Mouse (Mus musculus): ENCODE data around the gene Arhgef1. TPM values are rescaled to one million over a fixed set of nuclear protein-coding genes. Genes with fewer than 3 reads are reported as not detected.

Arhgef1 gene
- 100 to 1,000 TPM in 1 of 2 experiments, 10 to 100 TPM in 1; 93.0 to 137 TPM for total RNA-seq (2021)
- long read RNA-seq, experiment 1, transcript Arhgef1-201 (29 exons, 3,212 nt) = major isoform, 30 of 125 reads
- long read RNA-seq, experiment 1, transcript Arhgef1-203 (29 exons, 3,214 nt) = minor isoform, 10 of 125 reads
- long read RNA-seq, experiment 1, transcript Arhgef1-204 (30 exons, 3,508 nt) = minor isoform, 7 of 125 reads
- long read RNA-seq, experiment 1, partial matches to known transcripts = 37 of 125 reads
- long read RNA-seq, experiment 1, other reads (novel, unspliced or antisense) = 39 of 125 reads
- long read RNA-seq, experiment 2, transcript Arhgef1-204 (30 exons, 3,508 nt) = minor isoform, 8 of 89 reads
- long read RNA-seq, experiment 2, transcript Arhgef1-201 (29 exons, 3,212 nt) = major isoform, 30 of 89 reads
- long read RNA-seq, experiment 2, transcript Arhgef1-203 (29 exons, 3,214 nt) = minor isoform, 8 of 89 reads
- long read RNA-seq, experiment 2, partial matches to known transcripts = 16 of 89 reads
- long read RNA-seq, experiment 2, other reads (novel, unspliced or antisense) = 27 of 89 reads

- DNase-seq = peak; percentile 79
Measured at GRCm38 (mm10) chr7:24902630-24903443, at the start of gene Arhgef1. Gene Arhgef1 (plus strand): TSS chr7:24902912.

GRCm38 (mm10) chr7:24853233-24853563 is 49.5 kb upstream of the Arhgef1 start:
- DNase-seq = no peak

DNA sequence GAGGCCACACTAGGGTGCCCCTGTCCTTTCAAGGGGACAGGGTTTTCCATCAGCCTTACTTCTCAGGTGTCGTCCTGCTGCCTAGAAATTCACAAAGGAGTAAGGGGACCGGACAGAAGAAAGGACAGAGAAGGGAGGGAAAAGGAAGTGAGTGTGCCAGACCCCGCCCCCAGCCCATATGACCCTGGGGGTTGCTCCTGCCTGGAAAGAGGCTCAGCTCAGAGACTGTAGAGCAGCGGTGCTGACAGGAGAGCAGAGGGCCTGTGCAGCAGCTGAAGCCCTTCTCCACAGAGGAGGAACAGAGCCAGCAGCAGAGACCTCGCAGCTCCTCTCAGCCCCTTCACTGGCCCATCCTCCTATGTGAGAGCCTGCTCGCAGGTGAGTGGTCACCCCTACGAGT is 49.0 kb upstream of the Arhgef1 start:
- no peak for DNase-seq

GRCm38 (mm10) chr7:24856460-24857120 is 46.1 kb upstream of the Arhgef1 start:
- DNase-seq = no peak

DNA sequence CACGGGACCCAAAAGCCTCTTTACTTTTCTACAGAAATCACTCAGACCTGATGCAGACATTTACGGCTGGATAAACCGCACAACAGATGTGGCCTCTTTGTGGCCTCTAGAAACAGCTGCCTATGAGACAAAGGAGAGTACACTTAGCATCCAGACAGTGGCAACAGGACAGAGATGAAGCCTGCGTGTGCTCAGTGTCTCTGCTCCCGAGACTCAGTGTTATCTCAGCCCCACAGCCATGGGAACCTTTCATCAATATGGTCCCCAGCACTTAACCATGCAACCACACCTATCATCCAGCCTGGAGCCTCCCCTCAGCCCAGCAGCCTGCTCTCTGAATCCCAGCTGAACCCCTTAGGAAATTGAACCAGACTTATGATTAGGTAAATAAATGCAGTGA is 43.5 kb upstream of the Arhgef1 start:
- no peak for DNase-seq

DNA sequence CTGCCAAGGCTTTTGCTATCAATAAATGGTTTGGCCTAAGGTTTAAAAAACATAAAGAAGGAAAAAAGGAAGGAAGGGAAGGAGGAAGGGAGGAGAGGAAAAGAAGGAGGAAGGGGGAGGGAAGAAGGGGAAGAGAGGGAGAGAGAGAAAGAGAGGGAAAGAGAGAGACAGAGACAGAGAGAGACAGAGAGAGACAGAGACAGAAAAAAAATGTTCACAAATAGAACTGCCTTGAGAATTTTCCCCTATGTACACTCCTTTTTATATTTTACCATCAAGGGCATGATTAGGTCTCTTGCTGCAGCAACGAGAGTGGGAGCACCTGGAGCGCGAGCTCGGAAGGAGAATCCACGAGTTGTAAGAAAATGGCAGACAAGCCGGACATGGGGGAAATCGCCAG is 40.8 kb upstream of the Arhgef1 start, which contains the start of gene Gm9844:
Gene Gm9844 (plus strand): TSS at position 301 of the 400 bp plus-strand sequence.
- DNase-seq = no peak

DNA sequence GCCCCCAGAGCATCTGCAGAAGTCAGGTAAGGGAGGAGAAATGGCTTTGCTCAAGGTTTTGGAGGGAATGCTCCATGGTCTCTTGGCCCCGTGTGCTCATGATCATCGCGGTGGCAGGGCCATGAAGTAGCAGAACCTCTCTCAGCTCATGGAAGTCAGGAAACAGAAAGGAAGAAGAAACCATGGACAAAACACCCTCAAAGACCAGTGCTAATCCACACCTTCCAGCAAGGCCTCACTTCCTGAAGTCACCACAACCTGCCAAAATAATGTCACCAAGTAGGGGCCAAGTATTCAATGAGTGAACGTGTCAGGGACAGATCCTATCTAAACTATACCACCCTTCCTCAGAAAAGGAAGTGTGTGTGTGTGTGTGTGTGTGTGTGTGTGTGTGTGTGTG is 39.9 kb upstream of the Arhgef1 start:
- DNase-seq = no peak

DNA sequence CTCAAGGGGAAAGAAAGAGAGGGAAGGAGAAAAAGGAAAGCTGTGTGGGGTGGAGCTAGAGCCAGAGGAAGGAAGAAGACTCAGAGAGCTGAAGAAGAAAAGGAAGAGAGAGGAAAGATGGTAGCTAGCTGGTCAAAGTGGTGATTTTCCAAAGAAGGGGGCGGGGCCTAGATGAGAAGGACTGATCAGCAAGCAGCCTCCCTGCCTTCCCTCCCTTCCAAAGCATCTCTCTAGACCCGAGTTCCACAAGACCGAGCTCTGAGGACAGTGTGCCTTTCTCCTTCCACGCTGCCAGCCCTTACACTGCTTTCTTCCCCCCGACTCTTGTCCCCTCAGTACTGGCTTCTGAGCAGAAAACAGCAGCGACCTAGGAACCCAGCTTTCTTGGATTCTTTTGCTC is 38.6 kb upstream of the Arhgef1 start:
- DNase-seq = no peak

DNA sequence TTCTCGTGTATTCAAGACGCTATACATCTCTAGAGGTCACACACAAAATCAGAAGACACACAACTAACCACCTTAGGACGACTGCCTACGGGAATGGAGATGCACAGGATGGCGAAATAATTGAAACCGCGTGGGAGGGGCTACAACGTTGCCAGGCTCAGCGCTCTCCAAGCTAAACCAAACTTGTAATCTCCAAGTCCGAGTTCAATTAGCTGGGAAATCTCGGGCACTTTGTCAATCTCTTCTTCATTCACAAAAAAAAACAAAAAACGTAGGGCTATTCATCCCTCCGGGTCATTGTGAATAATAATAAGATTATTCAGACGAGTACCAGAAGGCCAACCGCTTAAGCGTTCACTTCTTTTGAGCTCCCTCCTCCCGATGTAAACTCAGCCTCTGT is 33.6 kb upstream of the Arhgef1 start:
- no peak for DNase-seq

- DNase-seq = no peak
Measured at GRCm38 (mm10) chr7:24869532-24870165, 33.1 kb upstream of the Arhgef1 start, which contains the start of the genes Lypd4 and Dmrtc2. Gene Lypd4 (minus strand): TSS chr7:24869941. Gene Dmrtc2 (plus strand): TSS chr7:24870057.

DNA sequence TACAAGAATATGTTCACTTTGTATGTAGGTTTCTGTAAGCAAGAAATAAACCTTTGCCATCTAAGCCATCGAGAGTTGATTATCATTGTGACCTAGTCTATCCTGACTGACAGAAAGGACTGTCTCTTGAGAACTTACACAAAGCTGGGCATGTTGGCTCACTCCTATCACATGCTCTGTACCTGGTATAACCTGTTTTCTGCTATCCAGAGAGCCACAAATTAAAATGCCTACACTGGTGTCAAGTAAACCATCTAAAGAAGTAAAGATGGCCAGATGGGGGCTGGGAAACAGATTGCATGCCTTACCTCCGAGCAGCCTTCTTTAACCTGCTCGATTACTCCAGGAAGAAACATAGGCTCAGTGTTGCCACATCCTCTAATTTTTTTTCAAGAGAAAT is 25.1 kb upstream of the Arhgef1 start:
- no peak for DNase-seq

GRCm38 (mm10) chr7:24879620-24880019 is 23.1 kb upstream of the Arhgef1 start:
- no peak for DNase-seq

DNA sequence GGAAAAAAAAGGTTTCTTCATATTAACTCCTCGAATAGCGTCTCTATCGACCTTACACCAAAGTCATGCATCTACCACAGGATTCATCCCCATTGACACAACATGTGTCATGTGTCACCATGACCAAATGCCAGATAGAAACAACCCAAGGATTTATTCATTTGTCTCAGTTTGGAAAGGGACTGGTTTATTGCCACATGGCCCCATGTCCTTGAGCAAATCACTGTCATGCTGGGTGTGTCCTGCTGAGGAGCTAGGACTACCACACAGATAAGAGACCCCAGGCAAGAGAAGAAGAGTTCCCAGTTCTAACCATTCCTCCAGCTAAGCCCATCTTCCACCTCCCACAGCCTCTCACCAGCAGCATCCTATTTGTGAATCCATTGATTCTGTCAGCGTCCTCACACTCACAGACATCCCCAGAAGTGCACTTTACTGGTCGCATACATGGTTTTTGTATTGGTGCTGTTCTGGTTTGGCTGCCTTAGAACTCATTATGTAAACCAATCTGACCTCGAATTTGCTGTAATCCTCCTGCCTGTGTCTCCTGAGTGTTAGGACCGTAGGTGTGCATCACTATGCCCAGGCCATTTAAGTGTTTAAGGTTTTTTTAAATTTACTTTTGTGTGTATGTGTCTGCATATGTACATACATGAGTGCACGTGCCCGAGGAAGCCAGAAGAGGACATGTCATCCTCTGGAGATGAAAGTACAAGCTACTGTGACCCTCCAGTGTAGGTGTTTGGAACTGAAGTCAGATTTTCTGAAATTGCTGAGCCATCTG is 20.1 kb upstream of the Arhgef1 start:
- DNase-seq = peak; percentile 49

DNA sequence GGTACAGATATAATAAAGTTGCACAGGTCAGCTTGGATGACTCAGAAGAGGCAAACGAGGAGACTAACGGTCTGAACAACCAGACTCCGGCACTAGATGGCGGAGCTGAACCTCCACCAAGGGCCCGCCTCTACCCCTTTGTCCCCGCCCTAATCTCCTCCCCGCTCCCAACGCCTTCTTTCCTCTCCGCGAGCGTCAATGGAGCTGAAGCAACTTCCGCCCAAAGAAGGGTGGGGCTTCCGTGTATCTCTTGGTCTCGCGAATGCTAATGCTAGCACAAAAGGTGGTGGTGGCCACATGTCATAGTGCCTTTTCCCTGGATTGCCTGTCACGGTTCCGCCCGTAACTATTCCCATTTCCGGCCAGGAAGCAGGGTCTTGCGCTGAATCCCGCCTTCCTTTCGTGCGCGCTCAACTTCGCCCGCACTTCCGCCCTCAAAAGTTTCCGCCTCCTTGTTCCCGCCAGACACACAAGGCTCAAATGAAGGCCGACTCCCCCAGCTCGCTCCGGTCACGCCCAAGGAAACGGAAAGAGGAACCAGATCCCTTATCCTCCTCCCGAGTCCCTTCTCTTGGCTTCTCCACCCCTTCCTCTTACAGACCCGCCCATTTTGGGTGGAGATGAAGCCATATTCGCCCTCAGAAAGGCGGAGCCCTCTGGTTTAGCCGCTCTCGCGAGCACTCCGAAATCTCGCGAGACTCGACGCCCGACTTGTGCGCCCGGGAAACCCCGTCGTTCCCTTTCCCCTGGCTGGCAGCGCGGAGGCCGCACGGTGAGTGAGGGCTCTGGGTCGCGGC is 18.6 kb upstream of the Arhgef1 start, which contains the start of gene Rps19:
Gene Rps19 (plus strand): TSS at position 476 of the 797 bp plus-strand sequence.
- DNase-seq = peak; percentile 99

- DNase-seq = no peak
Measured at GRCm38 (mm10) chr7:24884693-24885291, 17.9 kb upstream of the Arhgef1 start.

- no peak for DNase-seq
Measured at GRCm38 (mm10) chr7:24885468-24886307, 17.0 kb upstream of the Arhgef1 start.

DNA sequence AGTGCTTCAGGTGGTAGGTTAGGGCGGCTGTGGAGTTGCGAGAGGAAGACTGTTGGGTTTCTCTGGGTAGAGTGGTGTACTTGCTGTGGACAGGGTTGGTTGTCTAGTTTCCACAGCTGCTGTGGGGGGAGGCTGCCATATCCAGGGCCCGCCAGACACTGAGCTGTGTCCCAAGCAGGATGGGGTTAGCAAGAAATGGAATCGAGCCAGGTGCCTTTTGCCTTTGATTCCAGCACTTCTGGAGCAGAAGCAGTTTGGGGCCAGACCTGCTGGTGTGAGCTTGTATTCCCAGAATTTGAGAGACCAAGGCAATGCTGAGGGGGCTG is 16.4 kb upstream of the Arhgef1 start:
- DNase-seq = peak; percentile 66

- DNase-seq = no peak
Measured at GRCm38 (mm10) chr7:24887096-24887495, 15.6 kb upstream of the Arhgef1 start.

All from adrenal gland, postnatal 10 days (tissue).